In genomic region chr5:148386471-148386870, GRCm38 (mm10) we compare ENCODE assay signal across 10 mouse cellular contexts. TPM values are rescaled to one million over a fixed set of nuclear protein-coding genes. Genes with fewer than 3 reads are reported as not detected.
A peak's percentile ranks its signal among the peaks of the same experiment; 100 is the strongest.
DNase-seq lines count a peak whose midpoint lies in the region; ATAC-seq and TF ChIP-seq lines count a peak whose summit lies in the region.
"Had no signal": no experiment of that assay in that cellular context is flagged by ENCODE, and none has a peak within 500 bp of the region (broad histone marks: within the 10 kb centered on the region; RNA-seq: fewer than 3 reads in every experiment).

No protein-coding gene starts in this region.

- no peak overlapping the region for H3K4me3 ChIP-seq in liver, embryonic 14.5 days (ENCODE audit: insufficient read depth in 1 of 2, low read depth in 2 of 2, low read length in 2 of 2)
- no peak overlapping the region for H3K4me3 ChIP-seq in liver, embryonic 12.5 days
- H3K4me3 ChIP-seq in small intestine, adult 2 months (ENCODE audit: low read depth, low read length): no peak overlapping the region

- peak; percentile 29 to 67 for DNase-seq in cerebellum, postnatal 14 days
- no peak for DNase-seq in cerebellum, adult 9-10 months
- DNase-seq in liver, embryonic 14.5 days (ENCODE audit: low read depth in 3 of 3, low spot score in 3 of 3): no peak
- DNase-seq in ZHBTc4 (ENCODE audit: low read depth, low spot score): peak; percentile 82
- no peak for DNase-seq in cerebellum, postnatal 4 days (ENCODE audit: low spot score in 2 of 2)
- DNase-seq in kidney, postnatal 36 days: no peak
- DNase-seq: cerebellum, adult 11 months had no signal

- no peak for TF ChIP-seq EP300 in liver, embryonic 14.5 days (IDR thresholded peaks at IDR 0.05; ENCODE audit: low read depth)

- no peak for ATAC-seq in liver, embryonic 14.5 days (ENCODE audit: insufficient read depth)
- no peak for ATAC-seq in liver, embryonic 12.5 days

- peaks cover 19 to 20% of the 10 kb centered on the region in 2 experiments for H3K4me1 ChIP-seq in liver, embryonic 14.5 days (replicated peaks; ENCODE audit: control insufficient read depth in 2 of 2, insufficient read depth in 2 of 2, low read length in 1 of 2)
- peaks cover 22% of the 10 kb centered on the region for H3K4me1 ChIP-seq in liver, embryonic 12.5 days
- peaks cover 12% of the 10 kb centered on the region for H3K4me1 ChIP-seq in small intestine, adult 2 months (ENCODE audit: control insufficient read depth, insufficient read depth, insufficient read length, low read length)

- peak; percentile 61 for TF ChIP-seq CTCF in liver, embryonic 14.5 days (IDR thresholded peaks at IDR 0.05; ENCODE audit: low read depth)
- TF ChIP-seq CTCF in small intestine, adult 2 months (IDR thresholded peaks at IDR 0.05; ENCODE audit: extremely low read depth, insufficient read length, insufficient replicate concordance, low read depth, low read length): peak; percentile 43; the same call in 1 of the 2 replicates

- H3K4me2 ChIP-seq in liver, embryonic 14.5 days (ENCODE audit: low read depth): no peak overlapping the region
- no peak overlapping the region for H3K4me2 ChIP-seq in liver, embryonic 12.5 days

- no peaks in the 10 kb centered on the region for H3K27me3 ChIP-seq in liver, embryonic 14.5 days (ENCODE audit: control insufficient read depth, insufficient read depth, low read length)
- no peaks in the 10 kb centered on the region for H3K27me3 ChIP-seq in liver, embryonic 12.5 days (replicated peaks)
- no peaks in the 10 kb centered on the region for H3K27me3 ChIP-seq in small intestine, adult 2 months (ENCODE audit: control insufficient read depth, insufficient read depth, low read length)

- 83% methylated on average over 9 of the region's 9 CpGs for WGBS in liver, embryonic 14.5 days (ENCODE audit: insufficient replicate concordance)
- WGBS in liver, embryonic 12.5 days (ENCODE audit: insufficient replicate concordance): 83% methylated on average over 9 of the region's 9 CpGs
- 89% methylated on average over 9 of the region's 9 CpGs for WGBS in small intestine, adult 2 months

- H3K9ac ChIP-seq in liver, embryonic 14.5 days (replicated peaks): no peak overlapping the region
- H3K9ac ChIP-seq in liver, embryonic 12.5 days: no peak overlapping the region

- H3K9me3 ChIP-seq in liver, embryonic 14.5 days (ENCODE audit: control insufficient read depth, low read length): no peaks in the 10 kb centered on the region
- 0 out of 2 replicates have a peak, but pooled peaks cover 5% of the 10 kb centered on the region for H3K9me3 ChIP-seq in liver, embryonic 12.5 days (replicated peaks)

- no peaks in the 10 kb centered on the region; the same call in none of the 2 replicates for H3K36me3 ChIP-seq in liver, embryonic 14.5 days (replicated peaks; ENCODE audit: control insufficient read depth, insufficient read depth, low read depth)
- peaks cover 82% of the 10 kb centered on the region for H3K36me3 ChIP-seq in liver, embryonic 12.5 days
- H3K36me3 ChIP-seq in small intestine, adult 2 months (ENCODE audit: control insufficient read depth, insufficient read depth, low read length): no peaks in the 10 kb centered on the region; the same call in 1 of the 2 replicates

- TF ChIP-seq POLR2A in small intestine, adult 2 months (IDR thresholded peaks at IDR 0.05; ENCODE audit: low read depth, low read length): no peak

- H3K27ac ChIP-seq in liver, embryonic 14.5 days: no peak overlapping the region
- no peak overlapping the region for H3K27ac ChIP-seq in liver, embryonic 12.5 days
- no peak overlapping the region for H3K27ac ChIP-seq in small intestine, adult 2 months (ENCODE audit: insufficient read depth, low read depth, low read length)
- H3K27ac ChIP-seq: macrophage had no signal

RNA-seq across cellular contexts. Expression of gene Slc7a1, which starts 13.2 kb away (rescaled TPM):
- 4.7 and 4.8 TPM in 2 replicates for polyA plus RNA-seq in liver, embryonic 14.5 days (2012; rRNA removed)
- 17.7 and 20.3 TPM in 2 replicates for polyA plus RNA-seq in liver, embryonic 14.5 days (2014; fragmentation: Nextera tagmentation; extraction: Ambion mirVana)
- polyA plus RNA-seq in liver, embryonic 12.5 days (2016; fragmentation: Nextera tagmentation; extraction: Ambion mirVana): 28.8 and 30.2 TPM in 2 replicates
- 6.3 and 7.4 TPM in 2 replicates for polyA plus RNA-seq in small intestine, adult 2 months (2012; rRNA removed)

Comparison
In these comparisons a context has a peak if more than half of its experiments do, and no peak if none do; other contexts are left out.
1. DNase-seq: peak in cerebellum, postnatal 14 days (2 of 2) and ZHBTc4 (single experiment); none in cerebellum, adult 9-10 months (single experiment), liver, embryonic 14.5 days (0 of 3), cerebellum, postnatal 4 days (0 of 2) and kidney, postnatal 36 days (0 of 2).